Mouse (Mus musculus): ENCODE data around the gene Avp. TPM values are rescaled to one million over a fixed set of nuclear protein-coding genes. Genes with fewer than 3 reads are reported as not detected.
A peak's percentile ranks its signal among the peaks of the same experiment; 100 is the strongest.

The Avp gene
- polyA plus RNA-seq, 1 experiment from 2014 or later: 23.5 TPM

DNA sequence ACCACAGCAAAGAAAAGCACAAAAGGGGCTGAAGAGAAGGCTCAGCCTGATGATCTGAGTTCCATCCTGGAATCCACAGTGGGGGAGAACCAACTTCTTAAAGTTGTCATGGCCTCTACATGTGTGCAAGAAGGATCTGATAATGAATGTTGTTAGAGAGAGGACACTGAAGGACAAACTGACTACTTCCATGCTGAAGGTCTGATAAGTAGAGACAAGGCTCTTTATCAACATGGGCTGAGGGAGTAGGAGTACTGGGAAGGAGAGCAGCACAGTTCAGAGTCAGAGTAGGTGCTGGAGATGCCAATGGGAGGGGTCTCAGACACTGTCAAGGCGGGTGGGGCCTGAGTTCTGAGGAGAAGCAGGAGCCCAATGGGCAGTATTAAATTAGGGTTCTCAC, 13.2 kb upstream of the Avp start:
- ATAC-seq: no peak
- WGBS: 90% methylated on average over 1 of the region's 1 CpGs
- H3K9ac ChIP-seq (replicated peaks; ENCODE audit: low read depth, low read length): no peak overlapping the region
- no peak overlapping the region for H3K4me2 ChIP-seq (ENCODE audit: low read length)
- H3K27me3 ChIP-seq (replicated peaks; ENCODE audit: control insufficient read depth, insufficient read depth, low read length): no peaks in the 10 kb centered on the region
- no peak overlapping the region for H3K27ac ChIP-seq (ENCODE audit: low read length)
- no peaks in the 10 kb centered on the region for H3K9me3 ChIP-seq (ENCODE audit: control insufficient read depth, low read length)
- H3K4me3 ChIP-seq (replicated peaks; ENCODE audit: low read length): no peak overlapping the region
- H3K4me1 ChIP-seq (replicated peaks; ENCODE audit: control insufficient read depth, insufficient read depth, low read length): no peaks in the 10 kb centered on the region
- peaks cover 12% of the 10 kb centered on the region for H3K36me3 ChIP-seq (ENCODE audit: control insufficient read depth, insufficient read depth)

DNA sequence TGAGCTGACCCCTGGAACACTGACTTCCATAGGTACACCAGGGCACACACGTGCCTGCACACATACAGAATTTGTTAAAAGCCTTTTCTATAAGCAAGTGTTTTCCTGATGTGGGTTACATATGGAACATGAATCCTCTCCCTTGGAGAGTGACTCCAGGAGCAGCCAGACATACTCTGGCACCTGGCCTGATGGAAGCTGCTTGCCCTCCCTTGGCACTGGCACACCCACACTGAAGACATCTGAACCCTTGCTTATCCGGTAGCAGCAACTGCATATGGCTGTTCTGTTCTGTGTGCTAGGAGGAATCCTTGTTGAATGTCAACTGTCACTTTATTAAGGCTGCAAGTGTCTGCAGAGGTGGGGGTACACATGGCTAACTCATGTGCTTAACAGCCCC, 8.7 kb upstream of the Avp start:
- H3K9me3 ChIP-seq (ENCODE audit: control insufficient read depth, low read length): no peaks in the 10 kb centered on the region
- WGBS: 92% methylated on average over 2 of the region's 2 CpGs
- no peak for ATAC-seq
- no peaks in the 10 kb centered on the region for H3K27me3 ChIP-seq (replicated peaks; ENCODE audit: control insufficient read depth, insufficient read depth, low read length)
- no peaks in the 10 kb centered on the region for H3K4me1 ChIP-seq (replicated peaks; ENCODE audit: control insufficient read depth, insufficient read depth, low read length)
- H3K27ac ChIP-seq (ENCODE audit: low read length): no peak overlapping the region
- H3K36me3 ChIP-seq (ENCODE audit: control insufficient read depth, insufficient read depth): peaks cover 5% of the 10 kb centered on the region
- H3K9ac ChIP-seq (replicated peaks; ENCODE audit: low read depth, low read length): no peak overlapping the region
- no peak overlapping the region for H3K4me3 ChIP-seq (replicated peaks; ENCODE audit: low read length)
- no peak overlapping the region for H3K4me2 ChIP-seq (ENCODE audit: low read length)

DNA sequence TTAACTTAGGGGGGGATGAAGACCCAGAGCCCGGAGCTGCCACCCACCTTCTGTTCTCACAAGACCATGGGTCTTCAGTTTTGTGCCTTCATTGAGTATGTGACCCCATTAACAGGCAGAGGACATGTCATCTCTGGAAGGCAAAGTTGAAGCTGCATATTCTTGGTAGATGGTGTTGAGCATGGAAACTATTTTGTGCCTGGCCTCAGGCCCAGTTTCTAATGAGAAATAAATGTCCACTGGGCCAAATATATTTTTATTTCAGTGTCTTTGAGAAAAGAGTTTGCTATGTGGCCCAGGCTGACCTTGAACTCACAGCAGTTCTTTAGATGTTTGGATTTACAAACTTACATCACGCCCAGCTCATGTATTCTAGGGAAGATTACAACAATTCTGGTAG, 7.4 kb upstream of the Avp start:
- H3K27ac ChIP-seq (ENCODE audit: low read length): no peak overlapping the region
- no peak overlapping the region for H3K4me2 ChIP-seq (ENCODE audit: low read length)
- no peaks in the 10 kb centered on the region for H3K4me1 ChIP-seq (replicated peaks; ENCODE audit: control insufficient read depth, insufficient read depth, low read length)
- H3K9me3 ChIP-seq (ENCODE audit: control insufficient read depth, low read length): no peaks in the 10 kb centered on the region
- H3K9ac ChIP-seq (replicated peaks; ENCODE audit: low read depth, low read length): no peak overlapping the region
- peaks cover 5% of the 10 kb centered on the region; the same call in 1 of the 2 replicates for H3K36me3 ChIP-seq (ENCODE audit: control insufficient read depth, insufficient read depth)
- ATAC-seq: no peak
- 91% methylated on average over 2 of the region's 2 CpGs for WGBS
- H3K27me3 ChIP-seq (replicated peaks; ENCODE audit: control insufficient read depth, insufficient read depth, low read length): no peaks in the 10 kb centered on the region
- no peak overlapping the region for H3K4me3 ChIP-seq (replicated peaks; ENCODE audit: low read length)

DNA sequence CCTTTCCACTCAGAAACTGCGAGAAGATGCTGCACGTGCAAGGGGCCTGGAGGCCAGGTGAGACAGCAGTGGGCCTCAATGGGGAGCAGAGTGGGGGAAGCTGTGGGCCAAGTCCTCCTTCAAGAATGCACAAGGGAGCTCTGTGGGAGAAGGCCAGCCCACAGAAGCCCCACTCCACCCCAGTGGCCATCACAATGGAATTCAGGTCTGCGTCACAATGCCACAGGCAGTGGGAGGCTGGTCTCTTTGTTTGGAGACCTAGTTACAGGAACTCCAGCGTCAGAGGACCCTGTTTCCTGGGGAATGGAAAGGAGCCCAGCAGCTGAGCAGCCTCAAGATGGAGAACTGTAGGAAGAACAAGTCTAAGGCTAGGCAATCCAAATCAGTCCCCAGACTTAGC, 6.8 kb upstream of the Avp start:
- no peaks in the 10 kb centered on the region for H3K9me3 ChIP-seq (ENCODE audit: control insufficient read depth, low read length)
- no peak overlapping the region for H3K4me2 ChIP-seq (ENCODE audit: low read length)
- no peaks in the 10 kb centered on the region for H3K27me3 ChIP-seq (replicated peaks; ENCODE audit: control insufficient read depth, insufficient read depth, low read length)
- 48% methylated on average over 4 of the region's 4 CpGs for WGBS
- no peaks in the 10 kb centered on the region for H3K4me1 ChIP-seq (replicated peaks; ENCODE audit: control insufficient read depth, insufficient read depth, low read length)
- peaks cover 5% of the 10 kb centered on the region; the same call in 1 of the 2 replicates for H3K36me3 ChIP-seq (ENCODE audit: control insufficient read depth, insufficient read depth)
- no peak for ATAC-seq
- no peak overlapping the region for H3K9ac ChIP-seq (replicated peaks; ENCODE audit: low read depth, low read length)
- no peak overlapping the region for H3K27ac ChIP-seq (ENCODE audit: low read length)
- H3K4me3 ChIP-seq (replicated peaks; ENCODE audit: low read length): no peak overlapping the region

DNA sequence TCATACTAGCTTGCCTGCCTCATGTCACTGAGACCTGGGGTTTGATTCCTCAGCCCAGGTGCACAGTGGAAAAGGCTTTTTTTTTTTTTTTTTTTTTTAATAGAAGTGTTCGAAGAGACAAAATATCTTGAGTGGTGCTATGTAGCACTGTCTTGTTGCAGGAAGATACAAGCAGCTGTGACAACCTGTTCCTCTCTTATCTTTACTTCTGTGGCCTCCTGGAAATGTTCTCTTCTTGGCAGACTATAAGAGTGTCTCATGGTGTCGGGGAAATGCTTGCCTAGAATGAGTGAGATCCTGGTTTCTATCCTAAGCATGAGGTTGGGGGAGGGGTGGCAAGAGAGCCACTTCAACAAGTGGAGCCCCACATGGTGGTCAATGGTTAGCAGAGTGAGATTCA, 6.0 kb upstream of the Avp start:
- Histone ChIP-seq H3K4me2 (ENCODE audit: low read length) (no peak overlapping the region), H3K4me3 (replicated peaks; ENCODE audit: low read length) (no peak overlapping the region), H3K9me3 (ENCODE audit: control insufficient read depth, low read length) (no peaks in the 10 kb centered on the region), H3K9ac (replicated peaks; ENCODE audit: low read depth, low read length) (no peak overlapping the region), H3K27me3 (replicated peaks; ENCODE audit: control insufficient read depth, insufficient read depth, low read length) (peaks cover 2% of the 10 kb centered on the region; the same call in 1 of the 2 replicates), H3K4me1 (replicated peaks; ENCODE audit: control insufficient read depth, insufficient read depth, low read length) (no peaks in the 10 kb centered on the region), H3K36me3 (ENCODE audit: control insufficient read depth, insufficient read depth) (peaks cover 5% of the 10 kb centered on the region; the same call in 1 of the 2 replicates), H3K27ac (ENCODE audit: low read length) (no peak overlapping the region)
- ATAC-seq: no peak
- 89% methylated on average over 2 of the region's 2 CpGs for WGBS

DNA sequence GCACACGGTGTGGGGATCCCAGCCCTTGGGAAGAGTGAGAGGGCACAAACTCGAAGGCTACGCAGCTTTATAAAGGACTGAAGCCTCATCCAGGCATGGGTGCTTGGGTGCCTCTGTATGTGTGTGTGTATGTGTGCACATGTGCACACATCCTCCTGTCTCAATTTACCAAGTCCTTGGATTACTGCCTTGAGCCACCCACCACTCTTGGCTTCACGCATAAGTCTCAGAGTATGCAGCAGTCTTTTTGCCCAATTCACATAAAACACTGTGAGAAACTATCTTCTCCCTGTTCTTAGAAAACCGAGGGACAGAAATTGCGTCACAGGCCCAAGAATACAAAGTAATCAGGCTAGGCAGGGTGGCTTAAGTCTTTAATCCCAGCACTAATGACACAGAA, 3.7 kb upstream of the Avp start:
- H3K9ac ChIP-seq (replicated peaks; ENCODE audit: low read depth, low read length): no peak overlapping the region
- 83% methylated on average over 6 of the region's 6 CpGs for WGBS
- no peak overlapping the region for H3K4me2 ChIP-seq (ENCODE audit: low read length)
- peaks cover 25% of the 10 kb centered on the region for H3K27me3 ChIP-seq (replicated peaks; ENCODE audit: control insufficient read depth, insufficient read depth, low read length)
- H3K4me1 ChIP-seq (replicated peaks; ENCODE audit: control insufficient read depth, insufficient read depth, low read length): peaks cover 1% of the 10 kb centered on the region
- no peaks in the 10 kb centered on the region for H3K9me3 ChIP-seq (ENCODE audit: control insufficient read depth, low read length)
- H3K36me3 ChIP-seq (ENCODE audit: control insufficient read depth, insufficient read depth): peaks cover 3% of the 10 kb centered on the region; the same call in 1 of the 2 replicates
- no peak overlapping the region for H3K4me3 ChIP-seq (replicated peaks; ENCODE audit: low read length)
- H3K27ac ChIP-seq (ENCODE audit: low read length): no peak overlapping the region
- no peak for ATAC-seq

DNA sequence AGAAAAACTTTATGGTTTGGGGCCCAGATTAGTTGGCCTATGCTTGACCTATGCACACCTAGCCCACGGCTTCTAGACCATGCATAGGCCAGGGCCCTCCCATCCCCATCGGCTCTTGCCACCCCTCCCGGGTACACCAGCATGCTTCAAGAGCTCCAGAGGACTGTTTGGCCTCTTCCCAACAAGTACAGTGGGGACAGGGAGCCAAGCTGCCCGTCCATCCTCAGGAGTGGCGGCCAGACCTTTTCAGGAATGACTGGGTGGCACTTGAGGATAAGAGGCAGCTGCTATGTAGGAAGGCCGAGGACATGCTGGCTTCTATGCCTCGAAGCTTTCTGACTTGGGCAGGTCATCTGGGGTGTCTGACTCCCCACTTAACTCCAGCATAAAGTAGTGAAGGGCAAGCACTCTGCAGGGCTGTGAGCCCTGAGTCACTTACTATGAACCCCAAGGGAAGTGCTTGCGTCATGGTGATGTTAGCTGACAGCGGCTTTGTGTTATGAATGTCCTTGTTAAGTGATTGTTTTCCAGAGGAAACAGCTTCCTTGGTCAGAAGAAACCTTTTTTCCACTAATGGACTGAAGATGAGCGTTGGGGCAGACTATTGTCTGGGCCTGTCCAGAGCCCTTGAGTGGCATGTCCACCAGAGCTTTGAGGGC, 1.7 kb upstream of the Avp start:
- peaks cover 10% of the 10 kb centered on the region for H3K4me1 ChIP-seq (replicated peaks; ENCODE audit: control insufficient read depth, insufficient read depth, low read length)
- H3K4me2 ChIP-seq (ENCODE audit: low read length): no peak overlapping the region
- H3K27me3 ChIP-seq (replicated peaks; ENCODE audit: control insufficient read depth, insufficient read depth, low read length): peaks cover 44% of the 10 kb centered on the region
- no peaks in the 10 kb centered on the region for H3K36me3 ChIP-seq (ENCODE audit: control insufficient read depth, insufficient read depth)
- no peak overlapping the region for H3K4me3 ChIP-seq (replicated peaks; ENCODE audit: low read length)
- no peak overlapping the region for H3K9ac ChIP-seq (replicated peaks; ENCODE audit: low read depth, low read length)
- H3K27ac ChIP-seq (ENCODE audit: low read length): no peak overlapping the region
- WGBS: 76% methylated on average over 10 of the region's 10 CpGs
- H3K9me3 ChIP-seq (ENCODE audit: control insufficient read depth, low read length): no peaks in the 10 kb centered on the region
- ATAC-seq: no peak

DNA sequence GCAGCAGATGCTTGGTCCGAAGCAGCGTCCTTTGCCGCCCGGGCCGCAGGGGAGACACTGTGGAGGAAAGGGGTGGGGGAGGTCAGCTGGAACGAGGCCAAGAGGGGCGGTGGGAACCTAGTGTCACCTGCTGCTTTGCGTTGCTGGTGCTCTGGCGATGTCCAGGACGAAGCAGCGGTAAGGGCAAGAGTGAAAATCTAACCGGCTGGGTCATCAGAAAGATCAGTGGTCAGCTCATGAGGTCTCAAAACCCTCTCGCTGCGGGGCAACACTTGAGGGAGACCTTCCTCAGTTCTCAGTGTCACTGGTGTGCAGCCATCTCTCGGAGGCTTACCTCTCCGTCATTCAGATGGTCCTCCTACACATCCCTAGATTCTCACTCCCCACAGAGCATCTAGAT, 1.2 kb downstream of the Avp start:
- 1% methylated on average over 16 of the region's 16 CpGs for WGBS
- no peaks in the 10 kb centered on the region for H3K9me3 ChIP-seq (ENCODE audit: control insufficient read depth, low read length)
- H3K36me3 ChIP-seq (ENCODE audit: control insufficient read depth, insufficient read depth): no peaks in the 10 kb centered on the region
- H3K4me2 ChIP-seq (ENCODE audit: low read length): peak overlapping the region; percentile 46
- peaks cover 65% of the 10 kb centered on the region for H3K27me3 ChIP-seq (replicated peaks; ENCODE audit: control insufficient read depth, insufficient read depth, low read length)
- H3K9ac ChIP-seq (replicated peaks; ENCODE audit: low read depth, low read length): peak overlapping the region; percentile 22; the same call in 1 of the 2 replicates
- peak overlapping the region; percentile 34 for H3K4me3 ChIP-seq (replicated peaks; ENCODE audit: low read length)
- peaks cover 16% of the 10 kb centered on the region for H3K4me1 ChIP-seq (replicated peaks; ENCODE audit: control insufficient read depth, insufficient read depth, low read length)
- no peak overlapping the region for H3K27ac ChIP-seq (ENCODE audit: low read length)
- ATAC-seq: no peak

DNA sequence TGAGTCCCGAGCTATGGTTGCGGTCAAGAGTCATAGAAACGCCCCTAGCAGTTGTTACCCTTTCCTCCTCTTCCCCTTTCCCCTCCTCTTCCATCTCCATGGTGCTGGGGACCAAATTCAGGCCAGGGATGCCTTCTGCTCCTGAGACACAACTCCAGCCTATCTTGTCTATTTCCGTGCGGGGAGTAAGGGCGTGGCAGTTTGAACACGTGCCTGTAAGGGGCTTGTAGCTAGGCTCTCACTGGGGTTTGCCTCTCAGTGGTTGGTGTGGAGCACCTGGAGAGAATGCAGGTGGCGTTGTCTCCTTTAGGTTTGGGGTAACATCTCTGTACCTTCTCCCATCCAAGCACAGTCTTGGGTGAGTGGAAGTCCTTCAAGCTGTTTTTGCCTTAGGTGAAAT, 2.6 kb downstream of the Avp start:
- Histone ChIP-seq H3K9me3 (ENCODE audit: control insufficient read depth, low read length) (no peaks in the 10 kb centered on the region), H3K4me2 (ENCODE audit: low read length) (no peak overlapping the region), H3K27ac (ENCODE audit: low read length) (no peak overlapping the region), H3K4me1 (replicated peaks; ENCODE audit: control insufficient read depth, insufficient read depth, low read length) (peaks cover 17% of the 10 kb centered on the region), H3K36me3 (ENCODE audit: control insufficient read depth, insufficient read depth) (no peaks in the 10 kb centered on the region), H3K27me3 (replicated peaks; ENCODE audit: control insufficient read depth, insufficient read depth, low read length) (peaks cover 77% of the 10 kb centered on the region), H3K4me3 (replicated peaks; ENCODE audit: low read length) (no peak overlapping the region), H3K9ac (replicated peaks; ENCODE audit: low read depth, low read length) (no peak overlapping the region)
- no peak for ATAC-seq
- 6% methylated on average over 8 of the region's 8 CpGs for WGBS

DNA sequence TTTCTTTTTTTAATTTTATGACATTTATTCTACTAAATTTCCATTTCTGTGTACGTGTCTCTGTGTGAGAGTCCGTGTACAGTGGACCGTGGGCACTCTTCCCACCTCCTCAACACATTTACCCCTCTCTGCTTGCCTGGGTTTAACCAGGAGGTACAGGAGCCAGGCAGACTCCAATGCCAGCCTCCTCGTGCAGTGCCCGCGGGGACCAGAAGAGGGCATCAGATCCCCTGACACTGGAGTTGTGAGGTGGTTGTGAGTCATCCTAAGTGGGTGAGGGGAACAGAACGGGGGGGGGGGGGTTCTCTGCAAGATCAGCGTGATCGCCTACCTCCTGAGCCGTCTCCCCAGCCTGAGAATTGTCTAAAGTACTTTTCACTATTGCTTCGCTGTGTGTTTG, 4.2 kb downstream of the Avp start:
- no peak overlapping the region for H3K27ac ChIP-seq (ENCODE audit: low read length)
- WGBS: 12% methylated on average over 10 of the region's 11 CpGs
- no peaks in the 10 kb centered on the region for H3K9me3 ChIP-seq (ENCODE audit: control insufficient read depth, low read length)
- no peak overlapping the region for H3K4me2 ChIP-seq (ENCODE audit: low read length)
- H3K4me3 ChIP-seq (replicated peaks; ENCODE audit: low read length): no peak overlapping the region
- peaks cover 17% of the 10 kb centered on the region for H3K4me1 ChIP-seq (replicated peaks; ENCODE audit: control insufficient read depth, insufficient read depth, low read length)
- no peak overlapping the region for H3K9ac ChIP-seq (replicated peaks; ENCODE audit: low read depth, low read length)
- no peak for ATAC-seq
- H3K36me3 ChIP-seq (ENCODE audit: control insufficient read depth, insufficient read depth): no peaks in the 10 kb centered on the region
- H3K27me3 ChIP-seq (replicated peaks; ENCODE audit: control insufficient read depth, insufficient read depth, low read length): peaks cover 72% of the 10 kb centered on the region
